Mouse (Mus musculus): ENCODE measurements at regions not wholly inside any gene's neighbourhood (a gene's known extent, or its start where the extent isn't known, plus 50 kb on each side); places are given as distances from the start of the nearest gene placed in this dataset.

DNA sequence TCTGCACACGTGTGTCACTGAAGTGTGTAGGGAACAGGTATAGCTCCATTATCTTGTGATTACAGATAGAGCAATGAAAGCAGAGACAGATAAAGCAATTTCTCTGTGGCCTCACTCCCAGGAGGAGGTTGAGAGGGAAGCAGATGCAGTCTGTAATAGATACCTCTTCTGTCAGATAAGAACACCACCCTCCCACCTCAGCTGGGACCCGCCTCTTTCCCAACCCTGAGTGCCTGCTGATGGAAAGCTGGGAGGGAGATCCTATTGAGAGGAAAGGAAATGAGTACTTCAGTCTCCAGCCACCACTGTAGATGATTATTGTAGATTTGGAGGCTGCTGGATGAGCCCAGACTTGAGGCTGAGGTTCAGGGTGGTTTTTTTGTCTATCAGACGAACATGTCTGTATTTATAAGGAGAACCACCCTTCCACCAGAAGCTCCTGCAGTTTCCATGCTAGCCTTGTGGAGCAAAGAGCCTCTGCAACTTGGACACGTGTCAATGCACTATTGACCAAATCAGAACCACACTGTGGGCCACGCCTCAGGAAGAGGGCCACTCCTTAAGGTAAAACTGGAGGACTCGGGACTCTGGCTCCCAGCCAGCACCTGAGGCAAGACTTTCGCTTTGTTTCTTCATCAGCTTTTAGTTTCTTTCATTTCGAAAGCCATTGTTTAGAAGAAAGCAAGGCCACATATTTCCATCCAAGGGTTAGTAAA, 55.3 kb upstream of the Plekha5 start:
- DNase-seq = no peak
- intact Hi-C loops (cut with DNase I; ENCODE audit: low total_unique reads) = no loop called here

DNA sequence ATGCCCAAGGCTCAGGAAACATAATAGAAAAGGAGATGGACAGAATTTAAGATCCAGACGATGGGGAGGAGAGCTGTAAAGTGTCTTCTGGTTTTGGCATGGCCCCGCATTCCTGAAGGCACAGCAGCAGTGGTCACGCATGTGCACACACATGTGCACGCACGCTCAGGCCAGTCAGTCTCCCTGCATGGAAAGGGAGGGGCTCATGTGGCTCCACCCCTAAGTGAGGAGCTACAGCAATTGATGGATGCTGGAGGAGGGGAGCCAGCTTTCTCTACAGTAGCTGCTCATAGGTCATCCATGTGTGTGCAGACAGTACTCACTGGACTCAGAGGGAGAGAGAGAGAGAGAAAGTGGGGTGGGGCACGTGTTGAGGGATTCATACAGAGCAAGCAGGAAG, 56.6 kb upstream of the Plekha5 start:
- no peak for DNase-seq

GRCm38 (mm10) chr6:140366791-140367190, 57.1 kb upstream of the Plekha5 start:
- DNase-seq = no peak
- intact Hi-C loops (cut with DNase I; ENCODE audit: low total_unique reads) = no loop called here

More for the DNA sequence above, 56.6 kb upstream of the Plekha5 start:
- intact Hi-C loops (cut with DNase I; ENCODE audit: low total_unique reads) = no loop called here

- no peak for DNase-seq
- intact Hi-C loops (cut with DNase I; ENCODE audit: low total_unique reads) = no loop called here
Observed at GRCm38 (mm10) chr6:140360996-140361395, 62.9 kb upstream of the Plekha5 start.

DNA sequence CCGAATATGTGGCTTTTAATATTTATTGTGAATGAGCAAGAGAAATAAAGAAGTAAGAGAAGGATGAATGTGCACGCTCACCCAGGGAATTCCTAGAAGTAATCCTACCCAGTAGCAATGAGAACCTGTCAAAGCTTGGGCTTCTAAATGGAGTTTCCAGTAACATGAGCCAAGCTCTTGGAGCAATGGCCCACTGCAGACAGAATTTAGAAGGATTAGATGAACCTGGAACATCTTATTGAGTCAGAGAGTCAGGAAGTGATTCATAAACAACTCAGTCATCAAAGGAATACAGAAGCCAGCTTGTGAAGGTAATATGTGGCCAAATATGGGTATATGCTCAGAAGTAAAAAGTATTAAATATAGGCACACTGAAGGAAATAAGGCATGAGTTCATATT, 66.0 kb upstream of the Plekha5 start:
- no peak for DNase-seq
- intact Hi-C loops (cut with DNase I; ENCODE audit: low total_unique reads) = no loop called here

DNA sequence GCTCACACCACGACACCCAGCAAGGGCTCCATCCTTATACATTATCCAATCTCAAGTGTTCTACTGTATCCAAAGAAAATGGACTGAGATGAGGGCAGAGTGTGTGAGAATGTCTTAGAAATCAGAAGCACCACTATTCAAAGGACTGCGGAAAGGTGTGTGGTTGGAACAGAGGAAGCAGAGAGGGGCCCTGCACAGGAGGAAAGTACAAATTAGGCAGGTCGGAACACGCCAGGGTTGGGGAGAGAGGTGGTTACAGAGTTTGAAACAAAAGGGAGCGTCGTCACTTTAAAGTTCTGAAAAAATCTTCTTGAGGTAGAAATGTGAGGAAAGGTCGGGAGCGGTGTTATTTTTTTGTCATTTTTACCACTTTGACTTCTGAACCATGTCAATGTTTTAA, 66.6 kb upstream of the Plekha5 start:
- no peak for DNase-seq
- intact Hi-C loops (cut with DNase I; ENCODE audit: low total_unique reads) = no loop called here

- no peak for DNase-seq
- intact Hi-C loops (cut with DNase I; ENCODE audit: low total_unique reads) = no loop called here
Observed at GRCm38 (mm10) chr6:140354082-140354481, 69.8 kb upstream of the Plekha5 start.

DNA sequence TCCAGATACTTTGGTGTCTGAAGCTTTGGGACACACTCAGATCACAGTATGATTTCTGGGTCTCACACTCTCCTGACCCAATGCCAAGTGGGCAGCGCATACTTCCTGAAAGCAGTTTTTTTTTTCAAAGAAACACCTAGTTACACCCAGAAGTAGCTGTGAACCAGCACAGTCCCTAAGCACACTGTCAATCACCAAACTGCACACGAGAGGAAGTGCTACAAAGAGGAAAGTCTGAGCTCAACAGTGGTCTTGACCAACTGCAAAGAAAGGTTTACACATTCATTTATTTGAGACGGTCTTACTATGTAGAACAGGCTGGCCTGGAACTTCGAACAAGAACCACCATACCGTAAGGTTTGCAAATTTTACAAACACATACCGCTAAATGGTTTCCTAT, 70.2 kb upstream of the Plekha5 start:
- no peak for DNase-seq
- intact Hi-C loops (cut with DNase I; ENCODE audit: low total_unique reads) = no loop called here

DNA sequence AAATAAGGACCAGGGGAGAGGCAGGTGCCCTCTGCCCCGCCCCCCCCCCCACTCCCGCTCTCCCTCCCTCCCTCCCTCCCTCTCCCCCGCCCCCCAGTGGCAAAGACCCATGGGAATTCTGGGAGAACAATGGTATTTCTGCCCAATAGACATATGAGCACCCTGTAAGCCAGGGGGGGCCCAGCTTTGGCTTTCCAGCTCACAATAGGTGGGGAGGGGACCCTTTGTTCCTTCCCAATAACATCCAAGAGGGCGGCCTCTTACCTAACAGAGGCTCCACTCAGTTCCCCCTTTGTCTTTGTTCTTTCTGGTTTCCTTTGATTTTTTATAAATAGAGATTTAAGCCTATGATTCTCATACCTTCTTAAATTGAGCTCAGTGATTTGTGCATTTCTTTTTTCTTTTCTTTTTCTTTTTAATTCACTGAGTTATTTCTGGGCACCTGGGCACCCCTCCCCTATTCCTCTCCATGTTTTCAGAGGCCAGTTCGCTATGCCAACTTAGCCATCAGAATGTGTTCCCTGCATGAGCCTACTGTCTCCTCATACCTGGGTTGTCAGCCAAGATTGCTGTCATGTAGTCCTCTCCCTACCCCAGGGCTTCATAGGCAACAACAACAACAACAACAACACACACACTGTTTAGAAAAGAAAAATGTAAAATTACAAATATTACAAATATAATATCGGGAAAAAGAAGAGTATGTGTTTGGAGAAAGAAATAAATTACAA, 72.3 kb upstream of the Plekha5 start:
- intact Hi-C loops (cut with DNase I; ENCODE audit: low total_unique reads) = no loop called here
- DNase-seq = no peak

DNA sequence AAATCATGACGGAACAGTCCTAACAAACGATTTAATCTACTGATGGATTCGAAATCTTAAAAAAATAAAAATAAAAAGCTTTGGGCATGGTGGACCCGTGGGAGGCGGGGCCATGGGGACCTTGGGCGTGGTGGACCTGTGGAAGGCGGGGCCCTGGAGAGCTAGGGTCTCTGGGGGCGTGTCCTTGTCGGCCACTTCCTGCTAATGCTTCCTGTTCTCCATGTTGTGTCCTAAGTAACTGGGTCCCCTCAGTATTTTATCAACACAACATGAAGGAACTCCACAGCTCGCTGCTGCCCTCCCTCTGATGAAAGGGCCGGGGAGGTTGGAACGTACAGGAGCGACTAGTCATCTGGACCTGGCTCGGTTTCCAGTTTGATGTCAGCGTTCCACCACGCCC, 75.3 kb upstream of the Plekha5 start:
- intact Hi-C loops (cut with DNase I; ENCODE audit: low total_unique reads) = no loop called here
- no peak for DNase-seq

DNA sequence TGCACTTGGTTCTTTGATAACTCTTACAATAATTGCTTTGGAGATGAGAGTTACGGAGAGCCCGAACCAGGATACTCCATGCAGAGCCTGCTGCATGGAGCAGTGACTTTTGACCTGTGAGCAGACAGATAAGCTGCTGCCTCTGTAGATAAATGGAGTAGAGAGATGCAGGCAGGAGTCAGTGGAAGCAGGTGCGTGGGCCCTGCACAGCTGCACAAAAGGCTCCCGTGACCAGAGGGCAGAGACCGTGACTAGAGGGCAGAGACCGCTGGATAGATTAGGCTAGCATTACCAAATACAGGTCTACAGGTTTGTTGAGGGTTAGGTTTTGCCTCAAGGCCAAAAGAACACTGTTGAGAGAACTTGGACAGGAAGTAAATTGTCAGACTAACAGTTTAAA, 76.9 kb upstream of the Plekha5 start:
- no peak for DNase-seq
- intact Hi-C loops (cut with DNase I; ENCODE audit: low total_unique reads) = no loop called here

DNA sequence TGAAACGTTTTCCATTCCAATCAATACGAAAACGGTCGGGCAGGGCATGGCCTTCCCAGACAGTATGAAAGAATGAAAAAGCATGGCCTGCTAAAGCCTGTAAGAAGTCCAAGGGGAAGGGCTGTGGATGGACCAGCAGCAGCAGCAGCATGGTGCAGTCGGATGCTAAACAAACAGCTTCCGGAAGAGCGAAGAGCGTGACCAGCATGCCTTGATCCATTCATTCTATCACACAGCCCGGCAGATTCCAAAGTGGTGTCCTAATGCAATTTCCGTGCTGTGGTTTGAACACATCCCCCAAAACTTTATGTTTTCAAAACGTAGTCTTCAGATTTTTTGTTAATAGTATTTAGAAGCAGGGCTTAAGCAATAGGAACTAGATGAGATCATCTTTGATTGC, 80.2 kb upstream of the Plekha5 start:
- no peak for DNase-seq
- intact Hi-C loops (cut with DNase I; ENCODE audit: low total_unique reads) = no loop called here

DNA sequence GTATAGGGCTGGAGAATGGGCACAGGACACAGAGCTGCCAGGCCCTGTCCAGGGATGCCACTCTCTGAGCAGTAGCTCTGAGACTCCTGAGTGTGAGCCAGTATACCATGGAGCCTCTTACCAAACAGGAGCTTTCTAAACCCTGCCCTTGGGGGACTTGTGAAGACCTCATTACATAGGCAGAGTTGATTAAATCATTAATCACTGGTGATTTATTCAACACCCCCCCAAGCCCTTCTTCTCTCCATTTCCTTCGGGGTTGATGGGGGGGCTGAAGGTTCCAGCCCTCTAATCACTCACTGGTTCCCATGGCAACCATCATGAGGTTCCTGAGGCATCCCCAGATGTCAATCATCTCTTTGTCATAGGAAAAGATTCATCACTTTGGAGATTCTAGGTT, 81.0 kb upstream of the Plekha5 start:
- intact Hi-C loops (cut with DNase I; ENCODE audit: low total_unique reads) = no loop called here
- DNase-seq = no peak

DNA sequence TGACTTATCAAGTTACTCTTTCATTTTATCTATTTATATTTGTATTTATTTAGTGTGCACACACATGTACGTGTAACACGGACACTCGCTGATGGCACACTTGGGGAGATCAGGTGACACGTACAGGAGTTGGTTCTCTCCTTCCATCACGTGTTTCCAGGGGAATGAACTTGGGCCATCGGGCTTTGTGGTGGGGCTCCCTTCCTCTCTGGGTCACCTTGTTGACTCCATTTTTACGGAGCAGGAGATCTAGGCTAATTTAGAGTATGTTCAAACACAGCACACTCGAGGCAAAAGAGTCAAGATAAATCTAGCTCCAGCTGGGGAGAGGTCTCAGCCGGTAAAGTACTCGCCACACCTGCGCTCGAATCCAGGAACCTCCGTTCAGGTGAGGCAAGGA, 84.1 kb upstream of the Plekha5 start:
- no peak for DNase-seq
- intact Hi-C loops (cut with DNase I; ENCODE audit: low total_unique reads) = no loop called here

- DNase-seq = no peak
- intact Hi-C loops (cut with DNase I; ENCODE audit: low total_unique reads) = no loop called here
Observed at GRCm38 (mm10) chr6:140337897-140338749, 85.7 kb upstream of the Plekha5 start.

GRCm38 (mm10) chr6:140337083-140337491, 86.8 kb upstream of the Plekha5 start:
- intact Hi-C loops (cut with DNase I; ENCODE audit: low total_unique reads) = no loop called here
- DNase-seq = no peak

DNA sequence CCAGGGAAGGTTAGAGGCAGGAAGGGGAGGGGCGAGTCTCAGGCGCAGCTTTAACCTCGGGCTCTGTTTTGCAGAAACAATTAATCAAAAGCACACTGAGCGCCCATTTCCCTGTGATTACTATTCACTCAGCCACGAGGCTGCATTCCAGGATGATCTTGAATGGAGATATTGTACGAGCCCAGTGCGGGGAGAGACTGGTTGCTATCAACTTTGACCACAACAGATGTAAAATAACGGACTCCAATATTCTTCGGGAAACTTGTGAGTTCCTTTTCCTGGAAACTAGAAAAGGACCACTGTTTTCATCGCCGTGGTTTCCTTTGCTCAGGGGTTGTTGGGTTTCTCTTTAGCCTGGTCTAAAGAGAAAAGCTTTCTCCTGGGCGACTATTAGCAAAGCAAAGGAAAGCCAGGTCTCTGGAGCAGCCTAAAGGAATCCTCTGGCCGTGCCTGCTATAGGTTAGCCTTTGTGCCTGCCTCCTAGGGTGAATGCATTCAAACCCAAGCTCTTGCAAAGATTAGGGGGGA, 87.4 kb upstream of the Plekha5 start:
- intact Hi-C loops (cut with DNase I; ENCODE audit: low total_unique reads) = no loop called here
- DNase-seq = no peak

DNA sequence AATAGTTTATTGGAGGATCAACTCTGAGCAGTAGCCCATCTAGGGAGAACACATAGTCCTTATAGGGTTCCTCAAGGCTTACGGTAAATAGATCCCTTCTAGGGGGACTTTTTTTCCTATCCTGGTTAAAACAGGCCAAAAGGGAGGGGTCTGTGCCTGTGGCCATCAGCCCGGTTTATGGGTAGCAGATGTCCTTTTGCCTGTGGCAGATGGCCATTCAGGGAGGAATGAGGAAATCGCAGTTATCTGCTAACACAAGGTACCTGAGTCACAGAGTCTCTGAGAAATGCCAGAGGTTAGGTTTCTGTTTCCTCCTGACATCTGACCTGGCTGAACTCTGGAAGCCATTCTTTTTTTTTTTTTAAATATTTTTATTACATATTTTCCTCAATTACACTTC, 90.5 kb upstream of the Plekha5 start:
- intact Hi-C loops (cut with DNase I; ENCODE audit: low total_unique reads) = no loop called here
- no peak for DNase-seq

GRCm38 (mm10) chr6:140308641-140309040, 115.2 kb upstream of the Plekha5 start:
- no peak for DNase-seq
- intact Hi-C loops (cut with DNase I; ENCODE audit: low total_unique reads) = no loop called here

- intact Hi-C loops (cut with DNase I; ENCODE audit: low total_unique reads) = no loop called here
- no peak for DNase-seq
Observed at GRCm38 (mm10) chr6:140306811-140307558, 116.9 kb upstream of the Plekha5 start.
